Mouse (Mus musculus) G1E (cell line): ENCODE measurements around the gene Frrs1.

Experiments used
- CTCF ChIP-seq: IDR thresholded peaks from 2 replicates; pipeline ENCODE4 v1.5.1; 2012; ENCODE audit warnings: low read depth, low read length, inconsistent platforms, mixed read lengths
- GATA1 ChIP-seq: IDR thresholded peaks from 2 replicates; pipeline ENCODE4 v1.6.1; 2012; ENCODE audit warnings: borderline replicate concordance, low read length, inconsistent platforms, mixed read lengths
- POLR2AphosphoS5 ChIP-seq: IDR thresholded peaks from 2 replicates; pipeline ENCODE4 v1.6.1; 2012; ENCODE audit warnings: low read depth, low read length, inconsistent platforms; ENCODE audit not compliant: insufficient replicate concordance
- TAL1 ChIP-seq: conservative IDR thresholded peaks from 2 replicates; pipeline ENCODE4 v1.6.1; 2012; ENCODE audit warnings: low read depth, low read length, inconsistent platforms, mixed read lengths

- TF ChIP-seq TAL1 (no peak), CTCF (no peak), GATA1 (no peak), POLR2AphosphoS5 (no peak)
Measured at GRCm38 (mm10) chr3:116890576-116890975, 31.3 kb downstream of the Frrs1 start.
